Mouse (Mus musculus): ENCODE measurements around the gene Dlg5. TPM values are rescaled to one million over a fixed set of nuclear protein-coding genes. Genes with fewer than 3 reads are reported as not detected.

Gene Dlg5
- polyA plus RNA-seq (2014; fragmentation: Nextera tagmentation; extraction: Ambion mirVana), result 20.8 and 26.9 TPM in 2 replicates

DNA sequence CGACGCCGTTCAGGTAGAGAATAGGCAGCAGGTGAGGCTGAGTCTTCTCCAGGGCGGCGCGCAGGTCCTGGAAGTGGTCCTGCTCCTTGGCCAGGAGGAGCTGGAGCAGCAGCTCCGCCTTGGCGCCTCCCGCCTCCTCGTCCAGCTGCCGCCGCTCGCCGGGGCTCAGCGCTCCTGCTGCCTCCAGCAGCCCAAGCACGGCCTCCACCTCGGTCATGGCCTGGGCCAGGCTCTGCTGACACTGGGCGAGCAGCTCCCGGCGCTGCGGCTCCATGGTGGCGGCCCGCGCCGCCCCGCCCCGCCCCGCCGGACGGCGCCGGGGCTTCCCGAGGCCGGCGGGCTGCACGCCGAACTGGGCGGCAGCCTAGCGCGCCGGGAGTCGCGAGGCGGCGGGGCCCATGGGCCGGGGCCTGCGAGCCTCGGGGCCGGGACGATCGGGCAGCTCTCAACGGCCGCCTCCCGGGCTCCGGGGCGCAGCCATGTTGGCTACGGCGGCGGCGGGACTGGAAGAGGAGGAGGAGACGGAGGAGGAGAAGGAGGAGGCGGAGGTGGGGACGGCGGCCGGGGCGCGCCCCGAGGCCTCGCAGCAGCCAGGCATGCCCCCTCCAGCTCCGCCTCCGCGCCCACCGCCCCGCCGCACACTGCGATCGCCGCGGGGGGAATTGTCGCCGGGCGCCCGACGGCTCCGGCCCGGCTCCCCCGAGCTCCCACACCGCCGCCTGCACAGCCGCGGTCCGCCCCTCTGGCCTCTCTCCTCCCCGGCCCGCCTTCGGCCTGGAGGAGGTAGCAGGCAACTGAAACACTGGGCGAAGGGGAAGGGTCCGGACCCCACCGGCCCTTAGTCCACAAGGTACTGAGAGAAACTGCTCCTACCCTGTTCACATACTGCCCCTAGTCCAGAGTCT, at the start of gene Dlg5:
Dlg5 (minus strand) TSS at position 744 of the 905 bp plus-strand sequence.
- Histone ChIP-seq H3K9me3 (ENCODE audit: control insufficient read depth, low read length) (no peaks in the 10 kb centered on the region), H3K27me3 (ENCODE audit: control insufficient read depth, insufficient read depth, low read length) (no peaks in the 10 kb centered on the region), H3K36me3 (ENCODE audit: control insufficient read depth, insufficient read depth, low read length) (no peaks in the 10 kb centered on the region), H3K4me3 (ENCODE audit: low read depth, low read length) (peak within 1 kb of the TSS; percentile 84), H3K9ac (ENCODE audit: low read depth, low read length) (peak within 1 kb of the TSS; percentile 91), H3K4me1 (replicated peaks; ENCODE audit: control insufficient read depth, insufficient read depth, low read length) (0 out of 2 replicates have a peak, but pooled peaks cover 2% of the 10 kb centered on the region), H3K27ac (ENCODE audit: low read depth, low read length) (peak within 1 kb of the TSS; percentile 85), H3K4me2 (replicated peaks; ENCODE audit: low read depth, low read length) (peak within 1 kb of the TSS; percentile 93)
- ATAC-seq (ENCODE audit: low FRiP score) (peak; percentile 89), DNase-seq (ENCODE audit: low spot score) (peak; percentile 77)
- under 1% methylated on average over 43 of the region's 98 CpGs for WGBS

DNA sequence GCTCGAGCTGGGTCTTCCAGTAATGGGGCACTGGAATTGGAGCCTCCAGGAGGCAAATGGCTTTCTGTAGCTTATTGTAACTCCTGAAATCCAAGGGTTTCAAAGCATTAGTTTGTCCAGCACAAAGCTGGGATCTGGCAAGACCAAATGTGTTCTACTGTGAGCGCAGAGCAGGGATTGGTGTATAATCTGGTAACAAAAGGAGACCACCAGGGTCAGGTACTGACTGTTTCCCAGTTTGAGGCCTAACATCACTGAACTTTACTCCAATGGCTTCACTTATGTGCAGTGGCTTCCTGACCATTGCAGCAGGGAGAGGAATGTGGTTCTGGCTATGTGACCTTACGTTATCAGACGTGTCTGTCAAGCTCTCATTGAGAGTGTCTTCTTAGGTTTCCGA, 47.9 kb upstream of the Dlg5 start:
- H3K27ac ChIP-seq (ENCODE audit: low read depth, low read length), result no peak overlapping the region
- no peak overlapping the region for H3K4me3 ChIP-seq (ENCODE audit: low read depth, low read length)
- WGBS, result 84% methylated on average over 5 of the region's 5 CpGs
- no peak overlapping the region for H3K4me2 ChIP-seq (replicated peaks; ENCODE audit: low read depth, low read length)
- no peak overlapping the region for H3K9ac ChIP-seq (ENCODE audit: low read depth, low read length)
- H3K4me1 ChIP-seq (replicated peaks; ENCODE audit: control insufficient read depth, insufficient read depth, low read length), result no peaks in the 10 kb centered on the region
- DNase-seq (ENCODE audit: low spot score), result no peak
- H3K9me3 ChIP-seq (ENCODE audit: control insufficient read depth, low read length), result no peaks in the 10 kb centered on the region
- ATAC-seq (ENCODE audit: low FRiP score), result no peak
- no peaks in the 10 kb centered on the region for H3K27me3 ChIP-seq (ENCODE audit: control insufficient read depth, insufficient read depth, low read length)
- H3K36me3 ChIP-seq (ENCODE audit: control insufficient read depth, insufficient read depth, low read length), result no peaks in the 10 kb centered on the region

DNA sequence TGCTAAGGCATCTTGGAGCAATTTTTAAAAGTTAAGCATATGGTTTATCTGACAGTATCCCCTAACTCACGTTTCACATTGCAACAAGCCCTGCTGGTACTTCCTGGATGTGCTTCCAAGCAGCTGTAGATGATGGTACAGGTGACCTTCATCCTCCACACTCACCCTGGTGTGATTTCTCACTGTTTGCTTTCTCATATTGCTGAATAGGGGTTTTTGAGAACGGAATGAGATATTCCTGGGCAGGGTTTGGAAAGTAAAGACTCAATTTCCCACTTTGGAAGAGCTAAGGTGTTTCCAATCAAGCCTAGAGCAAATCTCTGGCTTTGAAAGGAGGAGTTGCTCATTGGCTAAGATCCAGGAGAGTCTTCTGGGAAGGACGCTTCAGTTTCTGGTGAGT, 47.2 kb upstream of the Dlg5 start, which contains the start of gene E330034G19Rik:
E330034G19Rik (plus strand) TSS at position 301 of the 400 bp plus-strand sequence.
- Histone ChIP-seq H3K4me2 (replicated peaks; ENCODE audit: low read depth, low read length) (no peak within 1 kb of the TSS), H3K9ac (ENCODE audit: low read depth, low read length) (no peak within 1 kb of the TSS), H3K4me3 (ENCODE audit: low read depth, low read length) (no peak within 1 kb of the TSS), H3K36me3 (ENCODE audit: control insufficient read depth, insufficient read depth, low read length) (no peaks in the 10 kb centered on the region), H3K27ac (ENCODE audit: low read depth, low read length) (no peak within 1 kb of the TSS), H3K4me1 (replicated peaks; ENCODE audit: control insufficient read depth, insufficient read depth, low read length) (no peaks in the 10 kb centered on the region), H3K9me3 (ENCODE audit: control insufficient read depth, low read length) (no peaks in the 10 kb centered on the region), H3K27me3 (ENCODE audit: control insufficient read depth, insufficient read depth, low read length) (no peaks in the 10 kb centered on the region)
- ATAC-seq (ENCODE audit: low FRiP score), result no peak
- DNase-seq (ENCODE audit: low spot score), result no peak
- 63% methylated on average over 3 of the region's 3 CpGs for WGBS

DNA sequence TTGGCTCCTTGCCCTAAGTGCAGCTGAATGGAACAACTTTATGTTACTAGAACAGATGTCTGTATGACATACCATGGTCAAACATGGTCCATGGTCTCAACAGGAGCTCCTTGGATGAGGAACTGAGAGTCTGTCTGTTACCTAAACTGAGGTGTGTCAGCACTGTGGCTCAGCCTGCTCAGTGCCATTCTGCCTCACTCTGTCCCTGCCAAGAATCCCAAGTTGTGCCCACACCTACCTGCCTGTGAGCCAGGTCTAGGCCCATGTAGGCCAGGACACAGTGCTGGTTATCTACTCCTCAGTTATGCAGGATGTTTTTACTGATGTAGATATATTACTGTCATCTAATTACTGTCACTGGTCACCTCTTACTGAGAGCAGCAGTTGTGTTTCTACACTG, 45.0 kb upstream of the Dlg5 start:
- no peaks in the 10 kb centered on the region for H3K36me3 ChIP-seq (ENCODE audit: control insufficient read depth, insufficient read depth, low read length)
- H3K4me3 ChIP-seq (ENCODE audit: low read depth, low read length), result no peak overlapping the region
- H3K9me3 ChIP-seq (ENCODE audit: control insufficient read depth, low read length), result no peaks in the 10 kb centered on the region
- H3K27ac ChIP-seq (ENCODE audit: low read depth, low read length), result no peak overlapping the region
- H3K27me3 ChIP-seq (ENCODE audit: control insufficient read depth, insufficient read depth, low read length), result no peaks in the 10 kb centered on the region
- DNase-seq (ENCODE audit: low spot score) (no peak), ATAC-seq (ENCODE audit: low FRiP score) (no peak)
- no peak overlapping the region for H3K9ac ChIP-seq (ENCODE audit: low read depth, low read length)
- H3K4me2 ChIP-seq (replicated peaks; ENCODE audit: low read depth, low read length), result no peak overlapping the region
- H3K4me1 ChIP-seq (replicated peaks; ENCODE audit: control insufficient read depth, insufficient read depth, low read length), result no peaks in the 10 kb centered on the region

GRCm38 (mm10) chr14:24286136-24286535, 40.4 kb upstream of the Dlg5 start:
- Histone ChIP-seq H3K36me3 (ENCODE audit: control insufficient read depth, insufficient read depth, low read length) (no peaks in the 10 kb centered on the region), H3K4me3 (ENCODE audit: low read depth, low read length) (no peak overlapping the region), H3K27ac (ENCODE audit: low read depth, low read length) (no peak overlapping the region), H3K9me3 (ENCODE audit: control insufficient read depth, low read length) (no peaks in the 10 kb centered on the region), H3K27me3 (ENCODE audit: control insufficient read depth, insufficient read depth, low read length) (no peaks in the 10 kb centered on the region), H3K4me1 (replicated peaks; ENCODE audit: control insufficient read depth, insufficient read depth, low read length) (no peaks in the 10 kb centered on the region), H3K4me2 (replicated peaks; ENCODE audit: low read depth, low read length) (no peak overlapping the region), H3K9ac (ENCODE audit: low read depth, low read length) (no peak overlapping the region)
- 60% methylated on average over 4 of the region's 4 CpGs for WGBS
- no peak for DNase-seq (ENCODE audit: low spot score)
- ATAC-seq (ENCODE audit: low FRiP score), result no peak

GRCm38 (mm10) chr14:24282276-24282675, 36.6 kb upstream of the Dlg5 start:
- ATAC-seq (ENCODE audit: low FRiP score), result no peak
- no peak overlapping the region for H3K4me3 ChIP-seq (ENCODE audit: low read depth, low read length)
- H3K27me3 ChIP-seq (ENCODE audit: control insufficient read depth, insufficient read depth, low read length), result no peaks in the 10 kb centered on the region
- no peaks in the 10 kb centered on the region for H3K36me3 ChIP-seq (ENCODE audit: control insufficient read depth, insufficient read depth, low read length)
- H3K9ac ChIP-seq (ENCODE audit: low read depth, low read length), result no peak overlapping the region
- no peak overlapping the region for H3K4me2 ChIP-seq (replicated peaks; ENCODE audit: low read depth, low read length)
- no peak overlapping the region for H3K27ac ChIP-seq (ENCODE audit: low read depth, low read length)
- H3K9me3 ChIP-seq (ENCODE audit: control insufficient read depth, low read length), result no peaks in the 10 kb centered on the region
- WGBS, result 72% methylated on average over 3 of the region's 3 CpGs
- no peaks in the 10 kb centered on the region for H3K4me1 ChIP-seq (replicated peaks; ENCODE audit: control insufficient read depth, insufficient read depth, low read length)
- DNase-seq (ENCODE audit: low spot score), result no peak

DNA sequence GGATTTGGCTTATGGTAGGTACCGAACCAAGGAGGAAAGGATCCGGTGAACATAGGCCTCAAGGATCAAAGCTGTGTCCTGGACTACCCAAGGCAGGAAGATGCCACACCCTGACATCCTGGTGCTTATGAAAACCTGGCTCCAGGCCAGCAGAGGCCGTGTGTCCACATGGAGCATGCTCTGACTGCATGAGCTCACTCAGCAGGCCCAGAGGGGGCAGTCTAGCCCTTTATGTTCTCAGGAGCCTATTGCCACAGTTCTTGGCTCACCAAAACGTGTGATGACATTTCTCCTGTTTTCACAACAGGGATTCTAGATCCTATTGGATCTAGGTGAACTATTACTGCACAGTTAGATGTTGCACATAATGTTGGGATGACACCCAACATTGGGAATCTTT, 35.6 kb upstream of the Dlg5 start:
- no peak overlapping the region for H3K9ac ChIP-seq (ENCODE audit: low read depth, low read length)
- ATAC-seq (ENCODE audit: low FRiP score) (no peak), DNase-seq (ENCODE audit: low spot score) (no peak)
- H3K27me3 ChIP-seq (ENCODE audit: control insufficient read depth, insufficient read depth, low read length), result no peaks in the 10 kb centered on the region
- WGBS, result 71% methylated on average over 4 of the region's 4 CpGs
- H3K4me3 ChIP-seq (ENCODE audit: low read depth, low read length), result no peak overlapping the region
- no peaks in the 10 kb centered on the region for H3K4me1 ChIP-seq (replicated peaks; ENCODE audit: control insufficient read depth, insufficient read depth, low read length)
- H3K36me3 ChIP-seq (ENCODE audit: control insufficient read depth, insufficient read depth, low read length), result no peaks in the 10 kb centered on the region
- no peak overlapping the region for H3K27ac ChIP-seq (ENCODE audit: low read depth, low read length)
- H3K4me2 ChIP-seq (replicated peaks; ENCODE audit: low read depth, low read length), result no peak overlapping the region
- H3K9me3 ChIP-seq (ENCODE audit: control insufficient read depth, low read length), result no peaks in the 10 kb centered on the region

DNA sequence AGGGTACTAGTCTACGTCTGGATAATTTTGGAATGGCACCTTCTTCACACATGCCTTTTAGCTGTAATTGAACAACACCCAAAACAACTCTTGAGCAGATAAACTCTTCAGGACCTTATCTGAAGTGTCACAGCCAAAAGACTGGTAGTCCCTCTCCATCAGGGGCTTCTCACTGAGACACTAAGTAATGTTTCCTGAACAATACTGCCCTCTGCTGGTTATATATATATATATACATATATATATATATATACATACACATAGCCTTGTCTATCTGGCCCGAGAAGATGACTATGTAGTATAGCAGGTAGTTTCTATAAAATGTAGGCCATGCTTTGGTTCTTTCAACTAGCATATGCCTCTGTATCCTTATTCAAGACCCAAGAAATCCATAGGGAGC, 29.8 kb upstream of the Dlg5 start:
- no peak overlapping the region for H3K4me2 ChIP-seq (replicated peaks; ENCODE audit: low read depth, low read length)
- H3K36me3 ChIP-seq (ENCODE audit: control insufficient read depth, insufficient read depth, low read length), result no peaks in the 10 kb centered on the region
- ATAC-seq (ENCODE audit: low FRiP score) (no peak), DNase-seq (ENCODE audit: low spot score) (peak; percentile 39)
- H3K27ac ChIP-seq (ENCODE audit: low read depth, low read length), result no peak overlapping the region
- H3K4me3 ChIP-seq (ENCODE audit: low read depth, low read length), result no peak overlapping the region
- H3K4me1 ChIP-seq (replicated peaks; ENCODE audit: control insufficient read depth, insufficient read depth, low read length), result no peaks in the 10 kb centered on the region
- H3K9me3 ChIP-seq (ENCODE audit: control insufficient read depth, low read length), result no peaks in the 10 kb centered on the region
- H3K27me3 ChIP-seq (ENCODE audit: control insufficient read depth, insufficient read depth, low read length), result no peaks in the 10 kb centered on the region
- WGBS, result 62% methylated on average over 2 of the region's 2 CpGs
- H3K9ac ChIP-seq (ENCODE audit: low read depth, low read length), result no peak overlapping the region

- Histone ChIP-seq H3K4me1 (replicated peaks; ENCODE audit: control insufficient read depth, insufficient read depth, low read length) (no peaks in the 10 kb centered on the region), H3K9ac (ENCODE audit: low read depth, low read length) (no peak overlapping the region), H3K9me3 (ENCODE audit: control insufficient read depth, low read length) (no peaks in the 10 kb centered on the region), H3K4me3 (ENCODE audit: low read depth, low read length) (no peak overlapping the region), H3K36me3 (ENCODE audit: control insufficient read depth, insufficient read depth, low read length) (no peaks in the 10 kb centered on the region), H3K4me2 (replicated peaks; ENCODE audit: low read depth, low read length) (no peak overlapping the region), H3K27ac (ENCODE audit: low read depth, low read length) (no peak overlapping the region), H3K27me3 (ENCODE audit: control insufficient read depth, insufficient read depth, low read length) (no peaks in the 10 kb centered on the region)
- 53% methylated on average over 2 of the region's 2 CpGs for WGBS
- peak; percentile 50 for DNase-seq (ENCODE audit: low spot score)
- no peak for ATAC-seq (ENCODE audit: low FRiP score)
Measured at GRCm38 (mm10) chr14:24273575-24273974, 27.9 kb upstream of the Dlg5 start.

All from hindbrain, embryonic 11.5 days (tissue).